18 mouse cellular contexts compared by ENCODE assay signal in the genomic region with DNA sequence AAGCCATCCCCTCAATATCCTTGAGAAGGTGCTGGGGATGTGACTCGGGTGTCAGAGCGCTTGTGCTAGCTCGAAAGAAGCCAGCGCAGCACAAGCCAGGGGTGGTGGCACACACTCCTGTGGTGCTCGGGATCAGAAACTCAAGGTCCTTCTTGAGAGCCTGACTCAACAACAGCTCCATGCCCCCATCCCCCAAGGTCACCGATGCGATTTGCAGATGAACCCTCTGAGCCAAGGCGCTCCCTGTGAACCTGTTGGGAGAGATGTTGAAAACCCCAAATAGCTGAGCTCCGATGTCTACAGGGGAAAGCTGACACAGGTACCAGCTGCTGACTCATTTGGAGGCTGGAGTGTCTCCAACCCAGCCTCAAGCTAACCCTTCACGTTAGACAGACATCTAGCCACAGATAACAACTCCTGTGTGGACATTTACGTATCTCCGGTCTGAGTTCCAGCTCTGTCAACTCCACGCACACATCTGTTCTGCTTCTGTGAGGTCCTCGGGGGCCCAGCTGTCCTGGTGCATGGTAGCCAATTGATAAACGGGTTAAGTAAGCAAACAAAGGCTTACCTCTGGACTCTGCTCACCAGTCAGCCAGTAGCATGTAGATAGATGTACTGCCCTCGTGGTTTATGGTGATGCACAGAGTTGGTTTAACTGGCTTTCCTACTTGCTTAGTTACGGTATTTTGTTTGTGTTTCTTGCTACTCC. TPM values are rescaled to one million over a fixed set of nuclear protein-coding genes. Genes with fewer than 3 reads are reported as not detected.
A peak's percentile ranks its signal among the peaks of the same experiment; 100 is the strongest.
DNase-seq lines count a peak whose midpoint lies in the region; ATAC-seq and TF ChIP-seq lines count a peak whose summit lies in the region.
"Had no signal": no experiment of that assay in that cellular context is flagged by ENCODE, and none has a peak within 500 bp of the region (broad histone marks: within the 10 kb centered on the region; RNA-seq: fewer than 3 reads in every experiment).

No protein-coding gene starts in this region.

- H3K9ac ChIP-seq in liver, embryonic 13.5 days: no peak overlapping the region
- H3K9ac ChIP-seq in stomach, postnatal 0 days (ENCODE audit: low read length): no peak overlapping the region
- H3K9ac ChIP-seq in forebrain, embryonic 12.5 days: no peak overlapping the region
- H3K9ac ChIP-seq: hindbrain, embryonic 13.5 days; limb, embryonic 12.5 days had no signal

- H3K27ac ChIP-seq in liver, embryonic 13.5 days: 0 out of 2 replicates have a peak overlapping the region, but pooled peaks have one; percentile 40
- no peak overlapping the region for H3K27ac ChIP-seq in stomach, postnatal 0 days (replicated peaks)
- H3K27ac ChIP-seq in forebrain, embryonic 12.5 days: no peak overlapping the region
- no peak overlapping the region for H3K27ac ChIP-seq in hindbrain, embryonic 10.5 days
- H3K27ac ChIP-seq: forebrain, embryonic 10.5 days; hindbrain, embryonic 13.5 days; limb, embryonic 12.5 days had no signal

- H3K4me3 ChIP-seq in liver, embryonic 13.5 days (replicated peaks): no peak overlapping the region
- no peak overlapping the region for H3K4me3 ChIP-seq in stomach, postnatal 0 days (ENCODE audit: low read depth, low read length)
- H3K4me3 ChIP-seq in forebrain, embryonic 12.5 days (replicated peaks): no peak overlapping the region
- no peak overlapping the region for H3K4me3 ChIP-seq in hindbrain, embryonic 10.5 days
- H3K4me3 ChIP-seq: forebrain, embryonic 10.5 days; hindbrain, embryonic 13.5 days; limb, embryonic 12.5 days; myocyte had no signal

- H3K4me2 ChIP-seq in liver, embryonic 13.5 days: no peak overlapping the region
- H3K4me2 ChIP-seq in stomach, postnatal 0 days (replicated peaks; ENCODE audit: low read depth): no peak overlapping the region
- no peak overlapping the region for H3K4me2 ChIP-seq in forebrain, embryonic 12.5 days
- H3K4me2 ChIP-seq: hindbrain, embryonic 13.5 days; limb, embryonic 12.5 days had no signal

- no peak for TF ChIP-seq CTCF in stomach, postnatal 0 days (IDR thresholded peaks at IDR 0.05; ENCODE audit: low read depth)

- no peak for TF ChIP-seq EP300 in stomach, postnatal 0 days (optimal IDR thresholded peaks at IDR 0.05)

- peak; percentile 48 for DNase-seq in gastrocnemius, adult 18-20 months (ENCODE audit: low spot score)
- DNase-seq in gastrocnemius, postnatal 25 days: no peak
- no peak for DNase-seq in liver, embryonic 13.5 days
- no peak for DNase-seq in stomach, postnatal 0 days (ENCODE audit: low spot score)
- no peak for DNase-seq in kidney, adult 9 months
- DNase-seq in hindbrain, embryonic 10.5 days (ENCODE audit: low spot score): no peak
- DNase-seq: cerebellum, adult 18-20 months; kidney, adult 11 months; kidney, postnatal 14 days; layer of hippocampus, adult 9-11 months; midbrain, embryonic 14.5 days; right cerebral cortex, postnatal 4 days had no signal

- no peaks in the 10 kb centered on the region for H3K27me3 ChIP-seq in liver, embryonic 13.5 days
- H3K27me3 ChIP-seq in stomach, postnatal 0 days (ENCODE audit: control insufficient read depth, insufficient read depth, low read length): no peaks in the 10 kb centered on the region
- no peaks in the 10 kb centered on the region for H3K27me3 ChIP-seq in forebrain, embryonic 12.5 days
- no peaks in the 10 kb centered on the region for H3K27me3 ChIP-seq in hindbrain, embryonic 10.5 days (ENCODE audit: insufficient read depth, poor library complexity, severe bottlenecking)
- H3K27me3 ChIP-seq: hindbrain, embryonic 13.5 days; limb, embryonic 12.5 days had no signal

- peaks cover 96% of the 10 kb centered on the region for H3K36me3 ChIP-seq in liver, embryonic 13.5 days
- peaks cover 18% of the 10 kb centered on the region for H3K36me3 ChIP-seq in stomach, postnatal 0 days (ENCODE audit: control insufficient read depth, insufficient read depth, low read length)
- H3K36me3 ChIP-seq in forebrain, embryonic 12.5 days (replicated peaks): peaks cover 58% of the 10 kb centered on the region
- H3K36me3 ChIP-seq in hindbrain, embryonic 10.5 days: peaks cover 73% of the 10 kb centered on the region

- WGBS in liver, embryonic 13.5 days (ENCODE audit: insufficient replicate concordance): 69% methylated on average over 17 of the region's 17 CpGs
- 73% methylated on average over 17 of the region's 17 CpGs for WGBS in stomach, postnatal 0 days
- 95% methylated on average over 17 of the region's 17 CpGs for WGBS in forebrain, embryonic 12.5 days
- 89% methylated on average over 17 of the region's 17 CpGs for WGBS in hindbrain, embryonic 10.5 days

- peaks cover 16% of the 10 kb centered on the region for H3K4me1 ChIP-seq in liver, embryonic 13.5 days (replicated peaks)
- H3K4me1 ChIP-seq in stomach, postnatal 0 days (replicated peaks; ENCODE audit: control insufficient read depth, insufficient read depth): no peaks in the 10 kb centered on the region
- no peaks in the 10 kb centered on the region for H3K4me1 ChIP-seq in forebrain, embryonic 12.5 days
- no peaks in the 10 kb centered on the region for H3K4me1 ChIP-seq in hindbrain, embryonic 10.5 days (replicated peaks)
- H3K4me1 ChIP-seq: forebrain, embryonic 10.5 days; hindbrain, embryonic 13.5 days; limb, embryonic 12.5 days had no signal

- peak; percentile 58 for ATAC-seq in common myeloid progenitor, adult 5-6 weeks (replicated peaks; ENCODE audit: low read depth, poor library complexity, severe bottlenecking)
- peak; percentile 67 for ATAC-seq in liver, embryonic 13.5 days (ENCODE audit: low read depth)
- peak; percentile 77 for ATAC-seq in stomach, postnatal 0 days (ENCODE audit: low FRiP score, low TSS enrichment)
- ATAC-seq in forebrain, embryonic 12.5 days (ENCODE audit: low FRiP score): no peak

- H3K9me3 ChIP-seq in liver, embryonic 13.5 days (replicated peaks): no peaks in the 10 kb centered on the region
- no peaks in the 10 kb centered on the region for H3K9me3 ChIP-seq in stomach, postnatal 0 days (ENCODE audit: control insufficient read depth, low read length)
- H3K9me3 ChIP-seq in forebrain, embryonic 12.5 days: no peaks in the 10 kb centered on the region
- H3K9me3 ChIP-seq in hindbrain, embryonic 10.5 days: 0 out of 2 replicates have a peak, but pooled peaks cover 5% of the 10 kb centered on the region
- H3K9me3 ChIP-seq: forebrain, embryonic 10.5 days; hindbrain, embryonic 13.5 days; limb, embryonic 12.5 days had no signal

RNA-seq across cellular contexts. Expression of a gene that starts 14.5 kb away (rescaled TPM):
- total RNA-seq in gastrocnemius, adult 18-20 months (2021): 10 to 100 TPM; 10.3 to 10.8 TPM
- total RNA-seq in gastrocnemius, postnatal 25 days (2021): 10 to 100 TPM in 1 of 2 experiments, 1 to 10 TPM in 1; 9.5 to 11.7 TPM
- total RNA-seq in common myeloid progenitor, adult 5-6 weeks (2017): 3.7 and 5.5 TPM in 2 replicates
- 12.9 and 13.9 TPM in 2 replicates for polyA plus RNA-seq in liver, embryonic 13.5 days (2015; fragmentation: Nextera tagmentation; extraction: Ambion mirVana)
- polyA plus RNA-seq in stomach, postnatal 0 days (2015; fragmentation: Nextera tagmentation; extraction: Ambion mirVana): 2.7 and 3.2 TPM in 2 replicates
- 3.2 and 4.2 TPM in 2 replicates for polyA plus RNA-seq in forebrain, embryonic 12.5 days (2016; fragmentation: Nextera tagmentation; extraction: Ambion mirVana)
- polyA plus RNA-seq in hindbrain, embryonic 10.5 days (2016; fragmentation: Nextera tagmentation; extraction: Ambion mirVana): 3.0 and 3.9 TPM in 2 replicates

RNA-seq across cellular contexts. Expression of a gene that starts 19.9 kb away (rescaled TPM):
- 100 to 1,000 TPM; 138 to 152 TPM for total RNA-seq in gastrocnemius, adult 18-20 months (2021)
- total RNA-seq in gastrocnemius, postnatal 25 days (2021): 100 to 1,000 TPM; 137 to 142 TPM
- 128 and 182 TPM in 2 replicates for total RNA-seq in common myeloid progenitor, adult 5-6 weeks (2017)
- 312 and 320 TPM in 2 replicates for polyA plus RNA-seq in liver, embryonic 13.5 days (2015; fragmentation: Nextera tagmentation; extraction: Ambion mirVana)
- 419 and 427 TPM in 2 replicates for polyA plus RNA-seq in stomach, postnatal 0 days (2015; fragmentation: Nextera tagmentation; extraction: Ambion mirVana)
- polyA plus RNA-seq in forebrain, embryonic 12.5 days (2016; fragmentation: Nextera tagmentation; extraction: Ambion mirVana): 528 and 531 TPM in 2 replicates
- 499 and 521 TPM in 2 replicates for polyA plus RNA-seq in hindbrain, embryonic 10.5 days (2016; fragmentation: Nextera tagmentation; extraction: Ambion mirVana)
